Mouse (Mus musculus): ENCODE measurements around the gene Lrp3. TPM values are rescaled to one million over a fixed set of nuclear protein-coding genes. Genes with fewer than 3 reads are reported as not detected.
"Not testable (repeated sequence)": the region's sequence is repeated elsewhere in the genome, so short reads cannot be mapped to it uniquely, and the experiment has no call there.

Gene Lrp3
- 2.6 and 3.9 TPM in 2 replicates for polyA plus RNA-seq (2014; fragmentation: Nextera tagmentation; extraction: Ambion mirVana)

DNA sequence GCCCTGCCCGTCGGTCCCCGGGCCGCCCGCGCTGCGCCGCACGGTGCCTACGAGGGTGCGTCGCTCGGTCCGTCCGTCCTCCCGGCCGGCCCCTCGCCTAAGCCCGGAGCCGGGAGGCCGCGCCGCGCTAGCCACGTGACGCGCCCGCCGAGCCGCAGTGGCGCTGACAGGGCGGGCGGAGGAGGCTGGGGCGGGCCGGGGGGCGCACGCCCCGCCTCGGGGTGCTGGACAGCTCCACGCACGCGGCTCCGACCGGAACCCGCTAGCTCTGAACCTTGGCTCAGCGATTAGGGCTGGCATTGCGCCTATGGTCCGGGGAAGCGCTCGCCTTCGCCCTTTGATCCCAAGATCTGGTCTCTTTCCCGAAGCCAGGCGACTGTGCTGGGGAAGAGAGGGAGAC lies at the start of gene Lrp3:
Lrp3 (minus strand) TSS at position 274 of the 400 bp plus-strand sequence.
- ATAC-seq (replicated peaks; ENCODE audit: low FRiP score) (peak; percentile 73), DNase-seq (ENCODE audit: low spot score) (peak; percentile 67)
- peak within 1 kb of the TSS; percentile 66 for H3K4me2 ChIP-seq
- no peak within 1 kb of the TSS; the same call in 1 of the 2 replicates for H3K27ac ChIP-seq (ENCODE audit: low read depth, low read length)
- under 1% methylated on average over 40 of the region's 53 CpGs for WGBS
- H3K9me3 ChIP-seq (ENCODE audit: control insufficient read depth, low read length), result no peaks in the 10 kb centered on the region
- H3K27me3 ChIP-seq (replicated peaks; ENCODE audit: control insufficient read depth, insufficient read depth, low read length), result peaks cover 35% of the 10 kb centered on the region
- peaks cover 3% of the 10 kb centered on the region; the same call in 1 of the 2 replicates for H3K4me1 ChIP-seq (replicated peaks; ENCODE audit: control insufficient read depth, insufficient read depth, low read length)
- peak within 1 kb of the TSS; percentile 68 for H3K4me3 ChIP-seq (ENCODE audit: low read depth, low read length)
- H3K36me3 ChIP-seq (ENCODE audit: control insufficient read depth, insufficient read depth, low read length), result no peaks in the 10 kb centered on the region
- peak within 1 kb of the TSS; percentile 57 for H3K9ac ChIP-seq (ENCODE audit: low read depth, low read length)

GRCm38 (mm10) chr7:35264746-35265145 lies 49.4 kb upstream of the Lrp3 start:
- ATAC-seq (replicated peaks; ENCODE audit: low FRiP score), result no peak
- Histone ChIP-seq H3K4me2 (no peak overlapping the region), H3K4me3 (ENCODE audit: low read depth, low read length) (no peak overlapping the region), H3K4me1 (replicated peaks; ENCODE audit: control insufficient read depth, insufficient read depth, low read length) (no peaks in the 10 kb centered on the region), H3K27ac (ENCODE audit: low read depth, low read length) (no peak overlapping the region), H3K36me3 (ENCODE audit: control insufficient read depth, insufficient read depth, low read length) (no peaks in the 10 kb centered on the region), H3K9ac (ENCODE audit: low read depth, low read length) (no peak overlapping the region), H3K27me3 (replicated peaks; ENCODE audit: control insufficient read depth, insufficient read depth, low read length) (no peaks in the 10 kb centered on the region), H3K9me3 (ENCODE audit: control insufficient read depth, low read length) (no peaks in the 10 kb centered on the region)
- 10% methylated on average over 7 of the region's 7 CpGs for WGBS
- DNase-seq (ENCODE audit: low spot score), result no peak

DNA sequence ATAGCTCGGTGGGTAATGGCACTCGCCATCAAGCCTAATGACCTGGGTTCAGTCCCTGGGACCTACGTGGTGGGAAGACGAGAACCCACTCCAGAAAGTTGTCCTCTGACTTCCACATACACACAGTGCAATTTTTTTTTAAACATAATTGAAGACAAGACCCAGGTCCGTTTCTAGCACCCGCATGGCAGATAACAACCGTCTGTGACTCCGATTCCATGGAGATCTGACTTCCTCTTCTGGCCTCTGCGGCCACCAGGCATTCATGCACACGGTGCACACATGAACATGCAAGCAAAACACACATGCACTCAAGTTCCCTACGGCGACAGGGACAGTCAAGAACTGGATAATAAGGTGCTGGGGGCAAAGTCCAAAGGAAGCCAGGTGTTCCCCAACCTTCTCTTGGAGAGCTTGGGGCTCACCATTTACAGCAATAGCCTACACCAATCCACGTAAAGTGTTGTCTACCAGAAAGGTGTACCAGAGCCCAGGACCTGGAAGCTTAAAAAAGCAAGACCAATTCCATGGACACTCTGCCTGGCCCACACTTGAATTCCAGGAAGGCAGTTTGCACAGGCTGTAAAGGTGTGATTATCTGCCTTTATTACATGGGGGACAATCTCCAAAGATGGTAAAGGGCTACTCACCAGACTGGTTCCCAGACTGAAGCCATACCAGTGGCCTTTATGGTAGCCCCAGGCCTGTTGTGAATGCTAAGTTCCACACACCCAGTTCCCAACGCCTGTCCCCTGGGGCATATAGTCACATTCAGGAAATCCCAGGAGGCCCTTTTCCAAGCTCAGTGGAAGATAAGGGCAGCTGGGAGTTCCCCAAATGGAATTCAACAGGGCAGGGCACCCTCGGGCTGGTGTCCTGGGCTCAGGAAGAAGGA lies 48.5 kb upstream of the Lrp3 start:
- Histone ChIP-seq H3K9ac (ENCODE audit: low read depth, low read length) (no peak overlapping the region), H3K4me3 (ENCODE audit: low read depth, low read length) (no peak overlapping the region), H3K4me2 (no peak overlapping the region), H3K4me1 (replicated peaks; ENCODE audit: control insufficient read depth, insufficient read depth, low read length) (no peaks in the 10 kb centered on the region), H3K27me3 (replicated peaks; ENCODE audit: control insufficient read depth, insufficient read depth, low read length) (no peaks in the 10 kb centered on the region), H3K27ac (ENCODE audit: low read depth, low read length) (no peak overlapping the region), H3K9me3 (ENCODE audit: control insufficient read depth, low read length) (no peaks in the 10 kb centered on the region), H3K36me3 (ENCODE audit: control insufficient read depth, insufficient read depth, low read length) (no peaks in the 10 kb centered on the region)
- DNase-seq (ENCODE audit: low spot score), result no peak
- WGBS, result 74% methylated on average over 15 of the region's 15 CpGs
- ATAC-seq (replicated peaks; ENCODE audit: low FRiP score), result no peak

DNA sequence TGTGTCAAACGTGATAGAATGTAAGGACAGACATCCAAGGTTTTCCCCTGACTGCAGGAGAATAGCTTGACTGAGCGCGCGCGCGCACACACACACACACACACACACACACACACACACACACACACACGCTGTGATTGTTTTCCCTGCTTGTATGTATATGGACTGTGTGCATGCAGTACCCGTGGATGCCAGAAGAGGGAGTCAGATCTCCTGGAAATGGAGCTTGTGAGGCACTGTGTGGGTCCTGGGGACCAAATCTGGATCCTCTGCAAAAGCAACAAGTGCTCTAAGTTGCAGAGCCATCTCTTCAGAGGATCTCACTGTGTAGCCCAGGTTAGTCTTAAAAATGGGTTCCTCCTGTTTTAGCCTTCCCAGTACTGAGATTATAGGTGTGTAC lies 44.1 kb upstream of the Lrp3 start:
- H3K4me2 ChIP-seq, result no peak overlapping the region
- no peaks in the 10 kb centered on the region for H3K36me3 ChIP-seq (ENCODE audit: control insufficient read depth, insufficient read depth, low read length)
- no peaks in the 10 kb centered on the region for H3K27me3 ChIP-seq (replicated peaks; ENCODE audit: control insufficient read depth, insufficient read depth, low read length)
- H3K27ac ChIP-seq (ENCODE audit: low read depth, low read length), result no peak overlapping the region
- no peak for DNase-seq (ENCODE audit: low spot score)
- no peak overlapping the region for H3K9ac ChIP-seq (ENCODE audit: low read depth, low read length)
- ATAC-seq (replicated peaks; ENCODE audit: low FRiP score), result no peak
- no peaks in the 10 kb centered on the region for H3K4me1 ChIP-seq (replicated peaks; ENCODE audit: control insufficient read depth, insufficient read depth, low read length)
- H3K9me3 ChIP-seq (ENCODE audit: control insufficient read depth, low read length), result no peaks in the 10 kb centered on the region
- H3K4me3 ChIP-seq (ENCODE audit: low read depth, low read length), result no peak overlapping the region
- 81% methylated on average over 8 of the region's 8 CpGs for WGBS

- DNase-seq (ENCODE audit: low spot score) (no peak), ATAC-seq (replicated peaks; ENCODE audit: low FRiP score) (no peak)
- H3K4me3 ChIP-seq (ENCODE audit: low read depth, low read length), result no peak overlapping the region
- no peak overlapping the region for H3K4me2 ChIP-seq
- no peaks in the 10 kb centered on the region for H3K4me1 ChIP-seq (replicated peaks; ENCODE audit: control insufficient read depth, insufficient read depth, low read length)
- H3K36me3 ChIP-seq (ENCODE audit: control insufficient read depth, insufficient read depth, low read length), result no peaks in the 10 kb centered on the region
- no peaks in the 10 kb centered on the region for H3K27me3 ChIP-seq (replicated peaks; ENCODE audit: control insufficient read depth, insufficient read depth, low read length)
- 56% methylated on average over 7 of the region's 7 CpGs for WGBS
- H3K27ac ChIP-seq (ENCODE audit: low read depth, low read length), result no peak overlapping the region
- H3K9ac ChIP-seq (ENCODE audit: low read depth, low read length), result no peak overlapping the region
- no peaks in the 10 kb centered on the region for H3K9me3 ChIP-seq (ENCODE audit: control insufficient read depth, low read length)
These were observed 43.0 kb upstream of the Lrp3 start for GRCm38 (mm10) chr7:35258294-35258693.

- 18% methylated on average over 13 of the region's 13 CpGs for WGBS
- Histone ChIP-seq H3K36me3 (ENCODE audit: control insufficient read depth, insufficient read depth, low read length) (no peaks in the 10 kb centered on the region), H3K27ac (ENCODE audit: low read depth, low read length) (no peak overlapping the region), H3K9me3 (ENCODE audit: control insufficient read depth, low read length) (no peaks in the 10 kb centered on the region), H3K9ac (ENCODE audit: low read depth, low read length) (no peak overlapping the region), H3K27me3 (replicated peaks; ENCODE audit: control insufficient read depth, insufficient read depth, low read length) (no peaks in the 10 kb centered on the region), H3K4me3 (ENCODE audit: low read depth, low read length) (no peak overlapping the region), H3K4me2 (peak overlapping the region; percentile 34), H3K4me1 (replicated peaks; ENCODE audit: control insufficient read depth, insufficient read depth, low read length) (no peaks in the 10 kb centered on the region)
- DNase-seq (ENCODE audit: low spot score), result no peak
- no peak for ATAC-seq (replicated peaks; ENCODE audit: low FRiP score)
These were observed 36.8 kb upstream of the Lrp3 start for GRCm38 (mm10) chr7:35252041-35252558.

DNA sequence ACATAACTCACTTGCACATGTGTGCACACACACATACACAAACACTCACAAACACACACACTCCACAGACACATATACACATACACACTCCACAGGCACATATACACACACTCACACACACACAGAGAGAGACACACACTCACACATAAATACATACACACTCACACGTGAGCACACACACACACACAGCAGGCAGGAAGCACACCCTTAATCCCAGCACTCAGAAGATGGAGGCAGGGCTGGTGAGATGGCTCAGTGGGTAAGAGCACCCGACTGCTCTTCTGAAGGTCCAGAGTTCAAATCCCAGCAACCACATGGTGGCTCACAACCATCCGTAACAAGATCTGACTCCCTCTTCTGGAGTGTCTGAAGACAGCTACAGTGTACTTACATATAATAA lies 22.6 kb upstream of the Lrp3 start:
- not testable (repeated sequence) for H3K9ac ChIP-seq (ENCODE audit: low read depth, low read length); H3K4me1 ChIP-seq (replicated peaks; ENCODE audit: control insufficient read depth, insufficient read depth, low read length); H3K27me3 ChIP-seq (replicated peaks; ENCODE audit: control insufficient read depth, insufficient read depth, low read length); H3K9me3 ChIP-seq (ENCODE audit: control insufficient read depth, low read length); H3K36me3 ChIP-seq (ENCODE audit: control insufficient read depth, insufficient read depth, low read length); H3K4me2 ChIP-seq; H3K4me3 ChIP-seq (ENCODE audit: low read depth, low read length); DNase-seq (ENCODE audit: low spot score); H3K27ac ChIP-seq (ENCODE audit: low read depth, low read length); ATAC-seq (replicated peaks; ENCODE audit: low FRiP score)
- WGBS, result 64% methylated on average over 2 of the region's 3 CpGs

- DNase-seq (ENCODE audit: low spot score), result peak; percentile 43
- peak overlapping the region; percentile 71 for H3K4me3 ChIP-seq (ENCODE audit: low read depth, low read length)
- peaks cover 3% of the 10 kb centered on the region; the same call in 1 of the 2 replicates for H3K4me1 ChIP-seq (replicated peaks; ENCODE audit: control insufficient read depth, insufficient read depth, low read length)
- H3K4me2 ChIP-seq, result peak overlapping the region; percentile 77
- H3K27me3 ChIP-seq (replicated peaks; ENCODE audit: control insufficient read depth, insufficient read depth, low read length), result no peaks in the 10 kb centered on the region
- peak overlapping the region; percentile 56; the same call in 1 of the 2 replicates for H3K9ac ChIP-seq (ENCODE audit: low read depth, low read length)
- 25% methylated on average over 9 of the region's 9 CpGs for WGBS
- peak; percentile 50; the same call in 1 of the 2 replicates for ATAC-seq (replicated peaks; ENCODE audit: low FRiP score)
- H3K36me3 ChIP-seq (ENCODE audit: control insufficient read depth, insufficient read depth, low read length), result no peaks in the 10 kb centered on the region
- peak overlapping the region; percentile 82; the same call in 1 of the 2 replicates for H3K27ac ChIP-seq (ENCODE audit: low read depth, low read length)
- peaks cover 2% of the 10 kb centered on the region; the same call in 1 of the 2 replicates for H3K9me3 ChIP-seq (ENCODE audit: control insufficient read depth, low read length)
These were observed 20.0 kb upstream of the Lrp3 start for GRCm38 (mm10) chr7:35235308-35235707.
